Mouse (Mus musculus): Measurements from ENCODE around the gene Ndufa3.

Ndufa3 gene

DNA sequence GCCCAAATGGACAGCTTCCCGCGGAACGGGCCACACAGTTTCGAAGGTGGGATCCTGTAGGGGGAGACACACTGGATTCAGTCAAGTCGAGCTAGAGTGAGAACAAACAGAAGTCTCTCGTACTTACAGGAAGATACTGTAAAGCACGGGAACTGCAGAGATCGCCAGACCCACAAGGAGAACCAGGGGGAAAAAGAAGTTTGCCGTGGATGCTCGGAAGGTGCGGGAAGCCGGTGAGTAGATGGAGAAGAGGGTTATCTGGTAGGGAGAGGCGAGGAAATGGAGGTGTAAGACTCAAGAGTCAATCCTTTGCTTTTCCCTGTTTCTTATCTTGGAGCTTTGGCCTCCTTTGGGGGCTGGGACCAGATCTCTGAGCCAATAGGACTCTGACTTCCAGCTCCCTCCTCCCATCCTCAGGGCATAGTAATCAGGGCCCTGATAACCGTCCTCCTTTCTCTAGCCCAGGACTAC, 49.8 kb downstream of the Ndufa3 start:
- peak; percentile 75 for DNase-seq (ENCODE audit: low read depth, low spot score)

Data from ES-CJ7 (cell line).